Mouse (Mus musculus) heart, embryonic 15.5 days (tissue): Measurements from ENCODE around the gene Evi5. TPM values are rescaled to one million over a fixed set of nuclear protein-coding genes. Genes with fewer than 3 reads are reported as not detected.
A peak's percentile ranks its signal among the peaks of the same experiment; 100 is the strongest.

Experiments used
- ATAC-seq: fragments of 200-750 bp; cut with Nextera tagmentation; replicated peaks from 2 replicates; pipeline ENCODE4 v1.8.0; 2017; ENCODE audit warnings: low read depth, moderate TSS enrichment; ENCODE audit not compliant: insufficient number of reproducible peaks, insufficient read depth, low FRiP score
- H3K27ac ChIP-seq: fragments of 300-500 bp; sonication (generic); 2 replicates; pipeline ENCODE4 v1.5.1; 2015; ENCODE audit warnings: mild to moderate bottlenecking, inconsistent platforms
- H3K27me3 ChIP-seq: fragments of 300-500 bp; sonication (generic); 2 replicates; pipeline ENCODE4 v1.6.1; 2015; ENCODE audit warnings: inconsistent platforms
- H3K36me3 ChIP-seq: fragments of 300-500 bp; sonication (generic); 2 replicates; pipeline ENCODE4 v1.6.1; 2015; ENCODE audit warnings: mild to moderate bottlenecking, inconsistent platforms
- H3K4me1 ChIP-seq: fragments of 300-500 bp; sonication (generic); replicated peaks from 2 replicates; pipeline ENCODE4 v1.6.1; 2015; ENCODE audit warnings: inconsistent platforms
- H3K4me2 ChIP-seq: fragments of 300-500 bp; sonication (generic); 2 replicates; pipeline ENCODE4 v1.6.1; 2015; ENCODE audit warnings: inconsistent platforms, mild to moderate bottlenecking, moderate library complexity
- H3K4me3 ChIP-seq: fragments of 300-500 bp; sonication (generic); 2 replicates; pipeline ENCODE4 v1.5.1; 2015; ENCODE audit warnings: mild to moderate bottlenecking, inconsistent platforms
- H3K9ac ChIP-seq: fragments of 300-500 bp; sonication (generic); 2 replicates; pipeline ENCODE4 v1.6.1; 2015; ENCODE audit warnings: mild to moderate bottlenecking, inconsistent platforms
- H3K9me3 ChIP-seq: fragments of 300-500 bp; sonication (generic); replicated peaks from 2 replicates; pipeline ENCODE4 v1.6.1; 2016; ENCODE audit warnings: inconsistent platforms
- WGBS: fragments of 180-500 bp; shearing (Covaris S2); methylation state at CpG from one replicate; pipeline ENCODE4 v1.1.7; 2015; ENCODE audit warnings: mixed read lengths; 5-methylcytosine and 5-hydroxymethylcytosine counted together
- polyA plus RNA-seq: library from polyadenylated mRNA; unstranded; fragments of >200 nt; fragmentation: Nextera tagmentation; extraction: Ambion mirVana; gene quantifications from 2 replicates; pipeline ENCODE4 v1.2.1, GENCODE M21; 2015

Evi5 gene
- polyA plus RNA-seq, 1 experiment from 2014 or later, result 44.9 TPM

- ATAC-seq, result no peak
- H3K27ac ChIP-seq, result no peak overlapping the region
- H3K4me2 ChIP-seq, result no peak overlapping the region
- no peak overlapping the region for H3K9ac ChIP-seq
- no peaks in the 10 kb centered on the region for H3K9me3 ChIP-seq
- peaks cover 10% of the 10 kb centered on the region for H3K4me1 ChIP-seq
- no peaks in the 10 kb centered on the region for H3K27me3 ChIP-seq
- no peaks in the 10 kb centered on the region for H3K36me3 ChIP-seq
- no peak overlapping the region for H3K4me3 ChIP-seq
- 15% methylated on average over 2 of the region's 2 CpGs for WGBS
These were observed 81.0 kb downstream of the Evi5 start for GRCm38 (mm10) chr5:107793927-107794326.

- ATAC-seq, result peak; percentile 88
- H3K4me2 ChIP-seq, result no peak overlapping the region
- no peaks in the 10 kb centered on the region for H3K36me3 ChIP-seq
- no peaks in the 10 kb centered on the region for H3K27me3 ChIP-seq
- H3K4me1 ChIP-seq, result peaks cover 10% of the 10 kb centered on the region
- no peaks in the 10 kb centered on the region for H3K9me3 ChIP-seq
- H3K27ac ChIP-seq, result peak overlapping the region; percentile 73
- H3K9ac ChIP-seq, result no peak overlapping the region
- no peak overlapping the region for H3K4me3 ChIP-seq
- WGBS, result 12% methylated on average over 3 of the region's 3 CpGs
These were observed 81.6 kb downstream of the Evi5 start for GRCm38 (mm10) chr5:107793258-107793657.

GRCm38 (mm10) chr5:107792516-107792915 is 82.4 kb downstream of the Evi5 start:
- 92% methylated on average over 3 of the region's 3 CpGs for WGBS
- no peak for ATAC-seq
- H3K36me3 ChIP-seq, result peaks cover 2% of the 10 kb centered on the region; the same call in 1 of the 2 replicates
- H3K9me3 ChIP-seq, result no peaks in the 10 kb centered on the region
- peak overlapping the region; percentile 73 for H3K27ac ChIP-seq
- H3K27me3 ChIP-seq, result no peaks in the 10 kb centered on the region
- peaks cover 10% of the 10 kb centered on the region for H3K4me1 ChIP-seq
- H3K4me3 ChIP-seq, result no peak overlapping the region
- no peak overlapping the region for H3K9ac ChIP-seq
- H3K4me2 ChIP-seq, result no peak overlapping the region

GRCm38 (mm10) chr5:107791966-107792365 is 82.9 kb downstream of the Evi5 start:
- no peaks in the 10 kb centered on the region for H3K27me3 ChIP-seq
- 95% methylated on average over 2 of the region's 2 CpGs for WGBS
- ATAC-seq, result no peak

GRCm38 (mm10) chr5:107789492-107789891 is 85.4 kb downstream of the Evi5 start:
- 68% methylated on average over 5 of the region's 5 CpGs for WGBS
- H3K4me1 ChIP-seq, result peaks cover 10% of the 10 kb centered on the region
- H3K27me3 ChIP-seq, result no peaks in the 10 kb centered on the region
- no peak overlapping the region for H3K9ac ChIP-seq
- no peaks in the 10 kb centered on the region for H3K9me3 ChIP-seq
- no peak overlapping the region for H3K4me2 ChIP-seq
- H3K4me3 ChIP-seq, result no peak overlapping the region
- ATAC-seq, result no peak
- H3K36me3 ChIP-seq, result peaks cover 20% of the 10 kb centered on the region; the same call in 1 of the 2 replicates
- H3K27ac ChIP-seq, result no peak overlapping the region

More at GRCm38 (mm10) chr5:107791966-107792365, 82.9 kb downstream of the Evi5 start:
- Histone ChIP-seq H3K4me3 (no peak overlapping the region), H3K36me3 (peaks cover 6% of the 10 kb centered on the region; the same call in 1 of the 2 replicates), H3K27ac (no peak overlapping the region), H3K4me2 (no peak overlapping the region), H3K9ac (no peak overlapping the region), H3K4me1 (peaks cover 10% of the 10 kb centered on the region), H3K9me3 (no peaks in the 10 kb centered on the region)

GRCm38 (mm10) chr5:107787682-107788443 is 87.0 kb downstream of the Evi5 start:
- ATAC-seq, result no peak
- 73% methylated on average over 7 of the region's 7 CpGs for WGBS
- peaks cover 22% of the 10 kb centered on the region; the same call in 1 of the 2 replicates for H3K36me3 ChIP-seq
- H3K4me1 ChIP-seq, result peaks cover 2% of the 10 kb centered on the region
- H3K9me3 ChIP-seq, result no peaks in the 10 kb centered on the region
- no peak overlapping the region for H3K9ac ChIP-seq
- H3K27me3 ChIP-seq, result no peaks in the 10 kb centered on the region
- no peak overlapping the region for H3K27ac ChIP-seq
- H3K4me3 ChIP-seq, result no peak overlapping the region
- no peak overlapping the region for H3K4me2 ChIP-seq

GRCm38 (mm10) chr5:107782360-107782759 is 92.5 kb downstream of the Evi5 start:
- Histone ChIP-seq H3K9me3 (no peaks in the 10 kb centered on the region), H3K4me1 (no peaks in the 10 kb centered on the region), H3K9ac (no peak overlapping the region), H3K4me3 (no peak overlapping the region), H3K27me3 (no peaks in the 10 kb centered on the region), H3K36me3 (peaks cover 21% of the 10 kb centered on the region; the same call in 1 of the 2 replicates), H3K4me2 (no peak overlapping the region), H3K27ac (no peak overlapping the region)
- 85% methylated on average over 1 of the region's 1 CpGs for WGBS
- no peak for ATAC-seq

- WGBS, result 88% methylated on average over 3 of the region's 3 CpGs
- Histone ChIP-seq H3K4me3 (no peak overlapping the region), H3K9me3 (no peaks in the 10 kb centered on the region), H3K36me3 (0 out of 2 replicates have a peak, but pooled peaks cover 3% of the 10 kb centered on the region), H3K9ac (no peak overlapping the region), H3K4me2 (no peak overlapping the region), H3K27ac (no peak overlapping the region), H3K27me3 (no peaks in the 10 kb centered on the region), H3K4me1 (no peaks in the 10 kb centered on the region)
- ATAC-seq, result no peak
These were observed 96.1 kb downstream of the Evi5 start for GRCm38 (mm10) chr5:107778763-107779162.

GRCm38 (mm10) chr5:107777545-107777830 is 97.4 kb downstream of the Evi5 start:
- 91% methylated on average over 1 of the region's 1 CpGs for WGBS
- H3K9ac ChIP-seq, result no peak overlapping the region
- H3K27me3 ChIP-seq, result no peaks in the 10 kb centered on the region
- no peak for ATAC-seq
- no peak overlapping the region for H3K27ac ChIP-seq
- no peaks in the 10 kb centered on the region for H3K4me1 ChIP-seq
- H3K4me3 ChIP-seq, result no peak overlapping the region
- H3K9me3 ChIP-seq, result no peaks in the 10 kb centered on the region
- no peak overlapping the region for H3K4me2 ChIP-seq
- 0 out of 2 replicates have a peak, but pooled peaks cover 3% of the 10 kb centered on the region for H3K36me3 ChIP-seq

GRCm38 (mm10) chr5:107776777-107777544 is 97.9 kb downstream of the Evi5 start:
- Histone ChIP-seq H3K9me3 (no peaks in the 10 kb centered on the region), H3K9ac (no peak overlapping the region), H3K27ac (no peak overlapping the region), H3K36me3 (0 out of 2 replicates have a peak, but pooled peaks cover 3% of the 10 kb centered on the region), H3K27me3 (no peaks in the 10 kb centered on the region), H3K4me3 (no peak overlapping the region), H3K4me2 (no peak overlapping the region), H3K4me1 (no peaks in the 10 kb centered on the region)
- WGBS, result 91% methylated on average over 4 of the region's 4 CpGs
- no peak for ATAC-seq

- no peak for ATAC-seq
- 0 out of 2 replicates have a peak, but pooled peaks cover 3% of the 10 kb centered on the region for H3K36me3 ChIP-seq
- no peaks in the 10 kb centered on the region for H3K27me3 ChIP-seq
- 100% methylated on average over 1 of the region's 1 CpGs for WGBS
- no peaks in the 10 kb centered on the region for H3K9me3 ChIP-seq
- H3K4me1 ChIP-seq, result no peaks in the 10 kb centered on the region
- H3K4me2 ChIP-seq, result no peak overlapping the region
- H3K27ac ChIP-seq, result no peak overlapping the region
- no peak overlapping the region for H3K9ac ChIP-seq
- H3K4me3 ChIP-seq, result no peak overlapping the region
These were observed 99.0 kb downstream of the Evi5 start for GRCm38 (mm10) chr5:107775875-107776274.
